In genomic region chr9:121807947-121808346, GRCm38 (mm10) we compare ENCODE assay signal across 22 mouse cellular contexts. TPM values are rescaled to one million over a fixed set of nuclear protein-coding genes. Genes with fewer than 3 reads are reported as not detected.
DNase-seq lines count a peak whose midpoint lies in the region; ATAC-seq lines count a peak whose summit lies in the region.
"Had no signal": no experiment of that assay in that cellular context is flagged by ENCODE, and none has a peak within 500 bp of the region (broad histone marks: within the 10 kb centered on the region; RNA-seq: fewer than 3 reads in every experiment).

No protein-coding gene starts in this region.

- no peaks in the 10 kb centered on the region for H3K36me3 ChIP-seq in hindbrain, embryonic 10.5 days
- H3K36me3 ChIP-seq in hindbrain, embryonic 14.5 days (replicated peaks; ENCODE audit: control insufficient read depth, insufficient read depth): no peaks in the 10 kb centered on the region
- H3K36me3 ChIP-seq in midbrain, embryonic 10.5 days: no peaks in the 10 kb centered on the region
- no peaks in the 10 kb centered on the region for H3K36me3 ChIP-seq in midbrain, embryonic 16.5 days (ENCODE audit: control insufficient read depth, insufficient read depth, low read length)
- no peaks in the 10 kb centered on the region for H3K36me3 ChIP-seq in neural tube, embryonic 15.5 days
- H3K36me3 ChIP-seq: heart, embryonic 13.5 days; hindbrain, embryonic 15.5 days; lung, embryonic 15.5 days; stomach, embryonic 15.5 days had no signal

- H3K4me2 ChIP-seq in hindbrain, embryonic 14.5 days (replicated peaks): no peak overlapping the region
- H3K4me2 ChIP-seq in midbrain, embryonic 16.5 days (ENCODE audit: low read length): no peak overlapping the region
- H3K4me2 ChIP-seq in neural tube, embryonic 15.5 days: no peak overlapping the region
- H3K4me2 ChIP-seq: heart, embryonic 13.5 days; hindbrain, embryonic 15.5 days; liver, embryonic 11.5 days; lung, embryonic 15.5 days; stomach, embryonic 15.5 days had no signal

- WGBS in hindbrain, embryonic 10.5 days: 59% methylated on average over 7 of the region's 7 CpGs
- WGBS in hindbrain, embryonic 14.5 days: 41% methylated on average over 7 of the region's 7 CpGs
- WGBS in midbrain, embryonic 10.5 days: 72% methylated on average over 7 of the region's 7 CpGs
- 67% methylated on average over 7 of the region's 7 CpGs for WGBS in midbrain, embryonic 16.5 days
- WGBS in neural tube, embryonic 15.5 days: 50% methylated on average over 7 of the region's 7 CpGs

- H3K27ac ChIP-seq in hindbrain, embryonic 10.5 days: peak overlapping the region; percentile 80
- no peak overlapping the region for H3K27ac ChIP-seq in hindbrain, embryonic 14.5 days
- H3K27ac ChIP-seq in midbrain, embryonic 10.5 days (replicated peaks): peak overlapping the region; percentile 73
- H3K27ac ChIP-seq in midbrain, embryonic 16.5 days (ENCODE audit: low read length): no peak overlapping the region
- H3K27ac ChIP-seq in neural tube, embryonic 15.5 days (replicated peaks): peak overlapping the region; percentile 41; the same call in 1 of the 2 replicates
- H3K27ac ChIP-seq: heart, embryonic 13.5 days; hindbrain, embryonic 15.5 days; lung, embryonic 15.5 days; stomach, embryonic 15.5 days had no signal

- H3K4me3 ChIP-seq in hindbrain, embryonic 10.5 days: no peak overlapping the region
- H3K4me3 ChIP-seq in hindbrain, embryonic 14.5 days (replicated peaks; ENCODE audit: low read length): no peak overlapping the region
- no peak overlapping the region for H3K4me3 ChIP-seq in midbrain, embryonic 10.5 days
- H3K4me3 ChIP-seq in midbrain, embryonic 16.5 days (ENCODE audit: low read depth, low read length): no peak overlapping the region
- H3K4me3 ChIP-seq in neural tube, embryonic 15.5 days (replicated peaks): no peak overlapping the region
- H3K4me3 ChIP-seq: heart, embryonic 13.5 days; hindbrain, embryonic 15.5 days; lung, embryonic 15.5 days; stomach, embryonic 15.5 days had no signal

- H3K4me1 ChIP-seq in hindbrain, embryonic 10.5 days (replicated peaks): peaks cover 69% of the 10 kb centered on the region
- H3K4me1 ChIP-seq in hindbrain, embryonic 14.5 days (replicated peaks; ENCODE audit: control insufficient read depth, insufficient read depth, low read length): peaks cover 28% of the 10 kb centered on the region
- peaks cover 39% of the 10 kb centered on the region for H3K4me1 ChIP-seq in midbrain, embryonic 10.5 days
- peaks cover 9% of the 10 kb centered on the region; the same call in 1 of the 2 replicates for H3K4me1 ChIP-seq in midbrain, embryonic 16.5 days (ENCODE audit: control insufficient read depth, insufficient read depth, low read length)
- H3K4me1 ChIP-seq in neural tube, embryonic 15.5 days: peaks cover 37% of the 10 kb centered on the region

- DNase-seq in hindbrain, embryonic 10.5 days (ENCODE audit: low spot score): no peak
- DNase-seq in hindbrain, embryonic 14.5 days (ENCODE audit: low spot score): no peak
- DNase-seq in midbrain, embryonic 10.5 days (ENCODE audit: low spot score): no peak
- peak; percentile 35 to 40 for DNase-seq in cerebellum, postnatal 36 days
- no peak for DNase-seq in gastrocnemius, postnatal 4 days (ENCODE audit: low spot score in 2 of 2)
- DNase-seq: adrenal gland, adult 2 months; gastrocnemius, postnatal 25 days; kidney, adult 2 months; kidney, postnatal 25 days; right cerebral cortex, adult 18-20 months; spleen, adult 18-20 months had no signal

- ATAC-seq in hindbrain, embryonic 14.5 days (ENCODE audit: low FRiP score): no peak
- no peak for ATAC-seq in midbrain, embryonic 16.5 days
- ATAC-seq in neural tube, embryonic 15.5 days (ENCODE audit: low FRiP score): no peak
- ATAC-seq: CD4-positive, CD25-positive, alpha-beta regulatory T cell, adult 4 months had no signal

- H3K9me3 ChIP-seq in hindbrain, embryonic 10.5 days: no peaks in the 10 kb centered on the region
- no peaks in the 10 kb centered on the region for H3K9me3 ChIP-seq in hindbrain, embryonic 14.5 days (ENCODE audit: control insufficient read depth, low read length)
- H3K9me3 ChIP-seq in midbrain, embryonic 10.5 days (replicated peaks): no peaks in the 10 kb centered on the region
- H3K9me3 ChIP-seq in midbrain, embryonic 16.5 days (replicated peaks; ENCODE audit: control insufficient read depth, low read length, poor library complexity, severe bottlenecking): no peaks in the 10 kb centered on the region
- no peaks in the 10 kb centered on the region for H3K9me3 ChIP-seq in neural tube, embryonic 15.5 days (replicated peaks)
- H3K9me3 ChIP-seq: heart, embryonic 13.5 days; hindbrain, embryonic 15.5 days; lung, embryonic 15.5 days; stomach, embryonic 15.5 days had no signal

- H3K9ac ChIP-seq in hindbrain, embryonic 14.5 days: no peak overlapping the region
- no peak overlapping the region for H3K9ac ChIP-seq in midbrain, embryonic 16.5 days (ENCODE audit: low read depth, low read length)
- no peak overlapping the region for H3K9ac ChIP-seq in neural tube, embryonic 15.5 days (replicated peaks)
- H3K9ac ChIP-seq: heart, embryonic 13.5 days; hindbrain, embryonic 15.5 days; lung, embryonic 15.5 days; stomach, embryonic 15.5 days had no signal

- H3K27me3 ChIP-seq in hindbrain, embryonic 10.5 days (ENCODE audit: insufficient read depth, poor library complexity, severe bottlenecking): no peaks in the 10 kb centered on the region
- no peaks in the 10 kb centered on the region for H3K27me3 ChIP-seq in hindbrain, embryonic 14.5 days (ENCODE audit: control insufficient read depth, insufficient read depth, low read length)
- no peaks in the 10 kb centered on the region for H3K27me3 ChIP-seq in midbrain, embryonic 10.5 days (ENCODE audit: low read depth, poor library complexity, severe bottlenecking)
- H3K27me3 ChIP-seq in midbrain, embryonic 16.5 days (ENCODE audit: control insufficient read depth, insufficient read depth, low read depth, low read length): no peaks in the 10 kb centered on the region
- no peaks in the 10 kb centered on the region for H3K27me3 ChIP-seq in neural tube, embryonic 15.5 days (replicated peaks)
- H3K27me3 ChIP-seq: hindbrain, embryonic 15.5 days; lung, embryonic 15.5 days; stomach, embryonic 15.5 days had no signal

RNA-seq across cellular contexts. Expression of gene Hhatl, which starts 15.6 kb away (rescaled TPM):
- polyA plus RNA-seq in hindbrain, embryonic 10.5 days (2016; fragmentation: Nextera tagmentation; extraction: Ambion mirVana): not detected in 2 replicates
- 0.31 TPM in 1 of 2 replicates, not detected in the other for polyA plus RNA-seq in hindbrain, embryonic 14.5 days (2014; fragmentation: Nextera tagmentation; extraction: Ambion mirVana)
- polyA plus RNA-seq in midbrain, embryonic 10.5 days (2016; fragmentation: Nextera tagmentation; extraction: Ambion mirVana): not detected in 2 replicates
- 0.16 TPM in 1 of 2 replicates, not detected in the other for polyA plus RNA-seq in midbrain, embryonic 16.5 days (2015; fragmentation: Nextera tagmentation; extraction: Ambion mirVana)
- 0.38 and 0.64 TPM in 2 replicates for polyA plus RNA-seq in neural tube, embryonic 15.5 days (2015; fragmentation: Nextera tagmentation; extraction: Ambion mirVana)
- total RNA-seq in gastrocnemius, postnatal 4 days (2021): 100 to 1,000 TPM; 164 to 169 TPM
- total RNA-seq: adrenal gland, adult 2 months; megakaryocyte progenitor cell, adult 5-6 weeks; MEL; monocyte, adult 5-6 weeks had no signal
- polyA plus RNA-seq: CD4-positive, CD25-positive, alpha-beta regulatory T cell, adult 4 months; liver, embryonic 11.5 days had no signal

RNA-seq across cellular contexts. Expression of gene Klhl40, which starts 30.5 kb away (rescaled TPM):
- 0.06 and 0.16 TPM in 2 replicates for polyA plus RNA-seq in hindbrain, embryonic 10.5 days (2016; fragmentation: Nextera tagmentation; extraction: Ambion mirVana)
- polyA plus RNA-seq in hindbrain, embryonic 14.5 days (2014; fragmentation: Nextera tagmentation; extraction: Ambion mirVana): 1.6 and 2.3 TPM in 2 replicates
- 0.15 and 0.16 TPM in 2 replicates for polyA plus RNA-seq in midbrain, embryonic 10.5 days (2016; fragmentation: Nextera tagmentation; extraction: Ambion mirVana)
- 1.5 and 1.6 TPM in 2 replicates for polyA plus RNA-seq in midbrain, embryonic 16.5 days (2015; fragmentation: Nextera tagmentation; extraction: Ambion mirVana)
- 2.7 and 3.6 TPM in 2 replicates for polyA plus RNA-seq in neural tube, embryonic 15.5 days (2015; fragmentation: Nextera tagmentation; extraction: Ambion mirVana)
- total RNA-seq in gastrocnemius, postnatal 4 days (2021): 100 to 1,000 TPM; 143 TPM
- total RNA-seq: adrenal gland, adult 2 months; megakaryocyte progenitor cell, adult 5-6 weeks; MEL; monocyte, adult 5-6 weeks had no signal
- polyA plus RNA-seq: adrenal gland, adult 2 months; CD4-positive, CD25-positive, alpha-beta regulatory T cell, adult 4 months; liver, embryonic 11.5 days had no signal

RNA-seq across cellular contexts. Expression of gene Ccdc13, which starts 31.3 kb away (rescaled TPM):
- 2.6 and 2.7 TPM in 2 replicates for polyA plus RNA-seq in hindbrain, embryonic 10.5 days (2016; fragmentation: Nextera tagmentation; extraction: Ambion mirVana)
- 1.9 and 2.2 TPM in 2 replicates for polyA plus RNA-seq in hindbrain, embryonic 14.5 days (2014; fragmentation: Nextera tagmentation; extraction: Ambion mirVana)
- 2.4 and 2.9 TPM in 2 replicates for polyA plus RNA-seq in midbrain, embryonic 10.5 days (2016; fragmentation: Nextera tagmentation; extraction: Ambion mirVana)
- 5.1 and 6.8 TPM in 2 replicates for polyA plus RNA-seq in midbrain, embryonic 16.5 days (2015; fragmentation: Nextera tagmentation; extraction: Ambion mirVana)
- polyA plus RNA-seq in neural tube, embryonic 15.5 days (2015; fragmentation: Nextera tagmentation; extraction: Ambion mirVana): 2.1 and 4.0 TPM in 2 replicates
- under 1 TPM in 1 of 2 experiments, not detected in 1; 0.88 TPM for total RNA-seq in gastrocnemius, postnatal 4 days (2021)
- total RNA-seq: megakaryocyte progenitor cell, adult 5-6 weeks; MEL; monocyte, adult 5-6 weeks had no signal
- polyA plus RNA-seq: CD4-positive, CD25-positive, alpha-beta regulatory T cell, adult 4 months; heart, embryonic 13.5 days had no signal

RNA-seq across cellular contexts. Expression of gene Zfp651, which starts 48.8 kb away (rescaled TPM):
- 5.5 and 8.4 TPM in 2 replicates for polyA plus RNA-seq in hindbrain, embryonic 10.5 days (2016; fragmentation: Nextera tagmentation; extraction: Ambion mirVana)
- polyA plus RNA-seq in hindbrain, embryonic 14.5 days (2014; fragmentation: Nextera tagmentation; extraction: Ambion mirVana): 19.1 and 21.5 TPM in 2 replicates
- 4.8 and 6.6 TPM in 2 replicates for polyA plus RNA-seq in midbrain, embryonic 10.5 days (2016; fragmentation: Nextera tagmentation; extraction: Ambion mirVana)
- 21.1 and 23.6 TPM in 2 replicates for polyA plus RNA-seq in midbrain, embryonic 16.5 days (2015; fragmentation: Nextera tagmentation; extraction: Ambion mirVana)
- polyA plus RNA-seq in neural tube, embryonic 15.5 days (2015; fragmentation: Nextera tagmentation; extraction: Ambion mirVana): 27.9 and 36.3 TPM in 2 replicates
- 10 to 100 TPM; 88.6 to 91.6 TPM for total RNA-seq in gastrocnemius, postnatal 4 days (2021)
- total RNA-seq: monocyte, adult 5-6 weeks had no signal

RNA-seq across cellular contexts. Expression of gene Higd1a, which starts 50.2 kb away (rescaled TPM):
- 201 and 236 TPM in 2 replicates for polyA plus RNA-seq in hindbrain, embryonic 10.5 days (2016; fragmentation: Nextera tagmentation; extraction: Ambion mirVana)
- polyA plus RNA-seq in hindbrain, embryonic 14.5 days (2014; fragmentation: Nextera tagmentation; extraction: Ambion mirVana): 146 and 158 TPM in 2 replicates
- 207 and 245 TPM in 2 replicates for polyA plus RNA-seq in midbrain, embryonic 10.5 days (2016; fragmentation: Nextera tagmentation; extraction: Ambion mirVana)
- polyA plus RNA-seq in midbrain, embryonic 16.5 days (2015; fragmentation: Nextera tagmentation; extraction: Ambion mirVana): 143 and 154 TPM in 2 replicates
- 149 and 169 TPM in 2 replicates for polyA plus RNA-seq in neural tube, embryonic 15.5 days (2015; fragmentation: Nextera tagmentation; extraction: Ambion mirVana)
- total RNA-seq in gastrocnemius, postnatal 4 days (2021): 10 to 100 TPM; 61.4 to 67.0 TPM

Comparison
In these comparisons a context has a peak if more than half of its experiments do, and no peak if none do; other contexts are left out.
1. H3K27ac ChIP-seq: peak in hindbrain, embryonic 10.5 days (single experiment), midbrain, embryonic 10.5 days (single experiment) and neural tube, embryonic 15.5 days (single experiment); none in hindbrain, embryonic 14.5 days (single experiment) and midbrain, embryonic 16.5 days (single experiment).
2. DNase-seq: peak in cerebellum, postnatal 36 days (2 of 2); none in hindbrain, embryonic 10.5 days (single experiment), hindbrain, embryonic 14.5 days (single experiment), midbrain, embryonic 10.5 days (single experiment) and gastrocnemius, postnatal 4 days (0 of 2).